Mouse (Mus musculus): ENCODE data around the gene Cd209d.
"Not testable (repeated sequence)": the region's sequence is repeated elsewhere in the genome, so short reads cannot be mapped to it uniquely, and the experiment has no call there.

Cd209d gene

GRCm38 (mm10) chr8:3878455-3878854 lies at the start of gene Cd209d:
Gene Cd209d (minus strand): TSS chr8:3878555.
- DNase-seq (ENCODE audit: low spot score in 2 of 2), result no peak

DNA sequence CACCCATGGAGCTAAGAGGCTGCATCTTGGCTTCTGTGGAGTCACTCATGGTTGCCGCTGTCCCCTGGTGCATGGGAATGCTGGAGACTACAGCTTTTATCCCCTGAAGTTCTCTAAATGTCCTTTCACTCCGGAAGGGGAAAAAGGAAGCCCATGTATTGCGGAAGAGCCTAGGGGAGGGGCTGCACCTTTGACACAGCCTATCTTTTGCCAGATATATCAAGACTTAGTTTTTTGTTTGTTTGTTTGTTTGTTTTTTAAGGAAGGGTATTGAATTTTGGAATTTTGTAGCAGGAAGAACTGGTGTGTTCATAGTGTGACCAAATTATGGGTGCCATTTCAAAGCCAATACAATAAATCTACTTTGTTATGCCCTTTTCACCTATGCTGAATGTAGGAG lies 48.4 kb upstream of the Cd209d start, which contains the start of gene Cd209b:
Gene Cd209b, minus strand, starts transcription at position 101 of the 400 bp plus-strand sequence.
- no peak for DNase-seq (ENCODE audit: low spot score in 2 of 2)

- DNase-seq (ENCODE audit: low spot score in 2 of 2), result no peak
Measured at GRCm38 (mm10) chr8:3876121-3876520, 2.2 kb downstream of the Cd209d start.

GRCm38 (mm10) chr8:3862736-3863135 lies 15.6 kb downstream of the Cd209d start:
- DNase-seq (ENCODE audit: low spot score in 2 of 2), result not testable (repeated sequence)

DNA sequence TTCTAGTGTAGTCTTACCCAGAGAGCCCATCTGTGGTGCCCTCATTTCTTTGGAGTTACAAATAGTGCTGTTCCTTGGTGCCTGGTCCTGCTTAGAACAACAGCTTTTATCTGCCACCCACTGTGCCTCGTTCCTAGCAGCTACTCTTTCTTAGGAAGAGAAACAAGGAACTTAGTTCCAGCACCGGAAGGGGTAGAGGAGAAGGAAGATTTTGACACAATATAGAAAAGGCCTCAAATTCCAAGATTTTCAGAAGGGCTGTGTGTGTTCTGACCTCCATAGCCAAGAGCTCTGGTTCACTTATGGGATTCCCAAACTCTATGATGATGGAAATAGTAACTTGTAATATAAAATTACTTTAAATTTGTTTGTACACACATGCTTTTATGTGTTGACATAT lies 24.1 kb downstream of the Cd209d start, which contains the start of gene Cd209e:
Gene Cd209e, minus strand, starts transcription at position 101 of the 400 bp plus-strand sequence.
- no peak for DNase-seq (ENCODE audit: low spot score in 2 of 2)
